Mouse (Mus musculus): ENCODE results near the gene Kif18a.
A peak's percentile ranks its signal among the peaks of the same experiment; 100 is the strongest.

Kif18a gene

GRCm38 (mm10) chr2:109280600-109281340 is at the start of gene Kif18a, which contains the start of gene Mettl15:
Gene Kif18a, plus strand, starts transcription at chr2:109280738.
Gene Mettl15, minus strand, starts transcription at chr2:109280748.
- DNase-seq, result peak; percentile 96

DNA sequence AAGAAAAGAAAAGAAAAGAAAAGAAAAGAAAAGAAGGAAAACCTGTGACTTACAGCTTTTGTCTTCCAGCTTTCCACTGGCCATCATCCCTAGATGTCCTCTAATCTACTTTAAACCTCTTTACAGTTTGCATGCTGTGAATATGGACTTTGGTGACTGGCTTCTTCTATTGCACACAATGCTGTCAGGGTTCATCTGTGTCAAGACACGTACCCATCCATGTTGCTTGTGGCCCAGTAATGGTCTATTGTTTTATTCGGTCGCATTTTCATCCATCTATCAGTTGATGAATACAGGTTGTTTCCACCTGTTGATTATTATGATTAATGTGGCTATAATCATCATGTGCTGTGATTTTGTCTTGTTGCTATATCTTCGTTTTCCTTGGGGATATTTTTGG is 46.7 kb upstream of the Kif18a start:
- no peak for DNase-seq

DNA sequence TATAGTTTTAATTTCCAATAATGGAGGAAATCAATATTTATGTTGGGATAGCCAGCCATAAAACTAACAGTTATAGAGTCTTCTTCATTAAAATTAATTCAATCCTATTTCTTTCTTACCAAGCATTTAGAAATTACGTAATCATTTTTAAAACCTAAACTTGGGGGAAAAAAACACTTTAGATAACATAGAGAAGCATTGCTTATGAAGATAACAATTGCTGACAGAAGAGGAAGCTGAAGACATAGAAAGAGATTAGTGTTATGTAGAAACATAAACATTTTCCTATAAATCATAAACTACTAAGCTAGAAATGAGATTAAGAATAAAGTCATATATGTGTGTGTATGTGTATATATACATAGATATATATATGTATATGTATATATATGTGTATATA is 44.8 kb upstream of the Kif18a start:
- DNase-seq, result no peak

DNA sequence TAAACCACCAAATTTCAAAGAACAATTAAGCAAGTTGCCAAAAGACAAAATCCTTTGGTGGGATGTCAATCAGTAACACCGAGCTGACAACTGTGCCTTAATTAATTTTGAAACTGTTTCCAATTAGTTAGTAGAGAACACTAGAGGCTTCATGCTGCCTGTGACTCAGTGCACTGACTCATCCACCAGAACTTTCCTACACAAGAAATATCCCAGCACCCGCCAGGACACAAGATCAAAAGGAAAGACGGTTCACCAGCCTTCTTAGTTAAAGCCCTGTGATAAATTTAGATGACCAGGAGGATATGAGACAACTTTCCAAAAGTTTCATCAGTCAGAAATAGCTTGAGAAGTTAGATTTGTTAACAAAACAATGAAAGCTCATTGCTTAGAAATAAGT is 38.6 kb upstream of the Kif18a start:
- no peak for DNase-seq

GRCm38 (mm10) chr2:109262779-109263178 is 17.8 kb upstream of the Kif18a start:
- DNase-seq, result no peak

GRCm38 (mm10) chr2:109273098-109273497 is 7.4 kb upstream of the Kif18a start:
- DNase-seq, result no peak

GRCm38 (mm10) chr2:109277593-109277992 is 2.9 kb upstream of the Kif18a start:
- DNase-seq, result no peak

GRCm38 (mm10) chr2:109278036-109278435 is 2.5 kb upstream of the Kif18a start:
- DNase-seq, result peak; percentile 55

DNA sequence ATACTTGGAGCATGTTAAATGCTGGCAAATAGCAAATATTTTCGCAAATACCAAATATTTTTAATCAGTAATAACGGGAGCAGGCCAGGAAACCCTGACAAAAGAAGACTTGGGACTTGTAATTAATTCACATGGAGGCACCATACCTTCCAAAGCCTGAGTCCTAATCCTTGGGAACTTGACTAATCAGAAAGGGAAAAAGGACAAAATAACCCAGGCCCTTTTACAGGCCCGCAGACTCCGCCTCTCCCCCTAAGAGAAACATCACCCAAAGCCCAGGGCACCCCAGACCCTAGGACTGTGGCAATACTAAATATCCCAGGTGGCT is 302 bp upstream of the Kif18a start:
- DNase-seq, result no peak

DNA sequence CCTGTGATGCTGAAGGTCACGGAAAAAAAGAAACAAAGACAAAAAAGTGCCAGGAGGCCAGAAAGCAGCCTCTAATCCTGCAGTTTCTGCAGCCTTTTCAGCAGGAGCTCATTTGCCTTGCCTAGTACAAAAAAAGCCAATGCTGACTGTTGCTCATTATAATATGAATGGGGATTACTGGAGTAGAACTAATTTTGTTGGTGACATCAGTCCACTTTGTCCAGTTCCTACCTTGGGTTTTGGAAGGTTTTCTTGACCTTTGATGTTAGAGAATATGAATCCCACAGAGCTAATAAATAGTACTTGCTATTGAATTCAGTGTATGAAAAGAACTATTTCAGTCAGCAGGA is 778 bp downstream of the Kif18a start:
- DNase-seq, result no peak

GRCm38 (mm10) chr2:109284121-109284520 is 3.6 kb downstream of the Kif18a start:
- DNase-seq, result no peak

- DNase-seq, result no peak
Measured at GRCm38 (mm10) chr2:109289327-109289726, 8.8 kb downstream of the Kif18a start.

GRCm38 (mm10) chr2:109296264-109296663 is 15.7 kb downstream of the Kif18a start:
- DNase-seq, result no peak

GRCm38 (mm10) chr2:109298160-109298559 is 17.6 kb downstream of the Kif18a start:
- DNase-seq, result no peak

DNA sequence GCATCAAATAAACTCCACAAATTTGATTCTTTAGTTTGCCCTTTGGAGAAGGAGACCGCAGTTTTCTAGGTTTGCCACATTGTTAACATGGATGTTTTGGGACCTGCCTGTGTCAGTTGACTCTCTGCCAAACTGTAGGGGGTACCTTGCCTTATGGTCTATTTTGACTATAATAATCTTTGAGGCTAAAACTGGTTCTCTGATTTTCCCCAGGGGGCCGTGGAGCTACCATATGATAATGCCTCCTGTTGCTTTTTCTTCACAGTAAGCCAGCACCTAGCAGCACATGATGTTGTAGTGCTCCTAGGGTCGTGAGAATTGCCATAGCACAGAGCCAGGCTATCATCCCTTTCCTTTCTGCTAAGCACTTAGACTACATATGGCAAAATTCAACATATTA is 21.7 kb downstream of the Kif18a start:
- DNase-seq, result no peak

DNA sequence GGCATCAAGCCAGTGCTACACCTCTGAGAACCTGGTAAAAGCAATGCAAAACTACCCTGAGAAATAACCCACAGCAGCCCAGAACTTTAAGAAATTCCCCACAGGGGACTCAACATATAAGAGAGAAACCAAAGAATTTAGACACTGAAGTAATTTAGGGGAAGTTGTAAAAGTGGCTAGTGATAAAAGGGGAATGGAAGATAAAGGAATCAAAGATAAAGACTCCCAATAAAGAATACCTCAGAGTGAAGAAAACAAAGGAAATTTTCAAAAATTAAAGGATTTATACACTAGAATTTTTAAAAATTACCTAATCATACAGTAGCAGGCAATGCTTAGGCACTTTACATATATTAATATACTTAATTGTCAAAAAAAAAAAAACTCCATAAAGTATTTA is 23.1 kb downstream of the Kif18a start:
- DNase-seq, result no peak

GRCm38 (mm10) chr2:109311369-109311768 is 30.8 kb downstream of the Kif18a start:
- DNase-seq, result no peak

DNA sequence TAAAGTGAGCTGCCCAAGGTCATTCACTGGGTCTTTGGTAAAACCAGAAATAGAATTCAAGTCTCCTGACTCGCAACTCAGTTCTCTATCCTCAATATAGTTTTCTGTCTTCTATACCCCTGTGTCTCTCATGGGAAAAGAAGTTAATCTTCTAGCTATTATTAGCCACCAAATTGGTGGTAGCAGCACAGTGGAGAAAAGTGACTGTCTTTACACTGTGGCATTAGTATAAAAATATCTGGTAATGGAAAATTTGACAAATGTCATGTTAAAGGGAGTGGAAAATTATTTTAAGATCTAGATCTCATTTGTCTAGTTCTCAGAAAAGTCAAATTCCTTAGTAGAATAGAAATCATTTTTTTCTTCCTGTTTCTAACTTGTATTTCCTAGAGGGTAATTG is 51.3 kb downstream of the Kif18a start:
- DNase-seq, result no peak

DNA sequence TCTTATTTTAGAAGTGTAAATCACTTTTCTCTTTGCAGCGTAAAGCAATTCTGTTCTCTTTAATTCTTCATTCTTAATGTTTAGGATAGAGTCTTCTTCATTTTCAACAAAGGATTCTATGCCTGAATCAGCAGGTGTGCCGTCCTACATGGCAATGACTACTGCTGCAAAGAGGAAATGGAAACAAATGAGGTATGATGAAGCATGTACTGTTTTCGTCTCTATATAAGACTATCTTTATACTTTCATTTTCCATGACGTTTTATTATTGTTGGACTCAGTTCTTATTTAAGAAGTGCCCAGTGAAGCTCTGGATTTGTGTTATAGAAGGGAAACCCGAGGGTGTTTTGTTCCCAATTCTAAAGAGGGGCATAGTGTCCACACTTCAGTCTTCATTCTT is 53.7 kb downstream of the Kif18a start:
- DNase-seq, result no peak

GRCm38 (mm10) chr2:109335765-109336164 is 55.2 kb downstream of the Kif18a start:
- no peak for DNase-seq

GRCm38 (mm10) chr2:109345386-109345785 is 64.8 kb downstream of the Kif18a start:
- no peak for DNase-seq

DNA sequence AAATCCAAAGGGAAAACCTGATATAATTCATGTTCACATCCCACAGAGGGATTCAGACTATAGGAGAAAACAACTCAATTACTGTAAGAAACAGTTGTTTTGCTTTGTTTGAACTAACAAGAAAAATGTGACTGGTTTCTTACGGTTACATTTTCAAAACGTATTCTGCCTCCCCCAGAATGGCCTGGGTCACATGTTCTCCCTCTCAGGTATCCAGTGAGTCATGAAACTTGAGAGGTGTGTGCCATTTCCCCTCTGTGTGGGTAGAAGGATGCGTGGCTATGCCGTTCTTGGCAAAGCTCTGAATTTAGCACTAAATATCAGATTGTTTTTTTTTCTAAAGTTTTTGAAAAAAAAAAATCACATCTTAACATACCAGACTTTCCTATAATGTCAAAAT is 68.2 kb downstream of the Kif18a start:
- no peak for DNase-seq

GRCm38 (mm10) chr2:109358456-109359141 is 78.1 kb downstream of the Kif18a start:
- no peak for DNase-seq

DNA sequence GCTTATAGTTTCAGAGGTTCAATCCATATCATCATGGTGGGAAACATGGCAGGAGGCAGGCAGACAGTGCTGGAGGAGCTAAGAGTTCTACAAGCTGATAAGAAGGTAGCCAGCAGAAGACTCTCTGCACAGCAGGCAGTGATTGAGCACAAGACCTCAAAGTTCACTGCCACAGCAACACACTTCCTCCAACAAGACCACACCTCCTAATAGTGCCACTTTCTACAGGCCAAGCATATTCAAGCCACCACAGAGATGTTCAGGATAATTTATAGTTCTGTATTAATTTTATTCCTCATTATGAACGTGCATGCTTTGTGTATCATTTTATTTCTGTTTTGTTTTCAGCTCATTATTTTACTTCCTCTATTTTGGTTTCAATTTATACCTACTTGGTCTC is 85.4 kb downstream of the Kif18a start:
- no peak for DNase-seq

DNA sequence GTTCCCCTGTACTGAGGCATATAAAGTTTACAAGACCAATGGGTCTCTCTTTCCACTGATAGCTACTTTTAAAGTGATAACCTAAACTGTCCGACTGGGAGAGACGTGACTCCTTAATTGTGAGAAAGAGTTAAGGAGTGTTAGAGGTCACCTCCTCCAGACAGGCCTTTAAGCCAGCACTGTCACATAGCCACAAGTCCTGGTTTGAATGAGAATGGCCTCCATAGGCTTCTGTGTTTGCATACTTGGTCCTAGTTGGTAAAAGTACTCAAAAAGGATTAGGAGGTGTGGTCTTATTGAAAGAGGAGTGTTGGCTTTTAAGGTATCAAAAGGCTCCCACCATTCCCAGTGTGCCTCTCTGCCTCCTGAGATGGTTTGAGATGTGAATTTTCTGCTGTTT is 94.3 kb downstream of the Kif18a start:
- DNase-seq, result no peak
